Mouse (Mus musculus) right cerebral cortex, adult 2 months (tissue): ENCODE data around the gene Cpt1a.

Experiments
- DNase-seq, 2 experiments: peaks; one replicate each; pipeline ENCODE4 v3.0.0; 2021 to 2022; ENCODE audit warnings: low spot score in 2 of 2

Cpt1a gene

DNA sequence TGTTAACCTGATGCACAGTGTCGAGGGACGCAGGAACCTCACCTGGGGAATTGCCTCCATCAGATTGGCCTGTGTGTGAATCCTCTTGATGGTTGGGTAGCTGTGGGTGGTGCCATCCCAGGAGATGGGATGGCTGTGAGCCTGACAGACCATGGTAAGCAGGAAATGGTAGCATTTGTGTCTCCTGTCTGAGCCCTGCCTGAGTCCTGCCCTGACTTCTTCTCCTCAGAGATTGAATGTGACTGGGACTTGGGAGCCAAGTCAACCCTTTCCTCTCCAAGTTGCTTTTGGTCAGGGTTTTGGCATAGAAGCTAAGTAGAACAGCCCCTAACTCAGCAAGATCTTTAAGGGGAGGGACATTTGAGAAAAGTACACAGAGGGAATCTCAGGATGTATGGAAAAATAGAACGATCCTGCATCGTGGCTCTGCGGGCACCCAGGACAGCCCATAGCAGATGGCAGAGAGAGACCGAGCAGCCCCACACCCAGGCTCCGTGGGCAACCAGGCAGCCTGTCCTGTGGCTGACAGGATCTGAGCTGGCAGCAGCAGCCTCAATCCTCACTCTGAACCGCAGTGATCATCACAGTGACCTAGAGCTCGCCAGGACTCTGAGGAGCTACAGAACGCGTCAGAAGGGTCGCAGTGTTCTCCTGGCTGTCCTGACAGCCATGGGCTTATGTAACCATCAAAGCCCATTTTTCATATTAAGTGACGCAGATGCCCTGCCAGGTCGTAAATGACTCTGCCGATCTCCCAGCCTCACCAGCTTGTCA lies 106.1 kb downstream of the Cpt1a start:
- no peak for DNase-seq

DNA sequence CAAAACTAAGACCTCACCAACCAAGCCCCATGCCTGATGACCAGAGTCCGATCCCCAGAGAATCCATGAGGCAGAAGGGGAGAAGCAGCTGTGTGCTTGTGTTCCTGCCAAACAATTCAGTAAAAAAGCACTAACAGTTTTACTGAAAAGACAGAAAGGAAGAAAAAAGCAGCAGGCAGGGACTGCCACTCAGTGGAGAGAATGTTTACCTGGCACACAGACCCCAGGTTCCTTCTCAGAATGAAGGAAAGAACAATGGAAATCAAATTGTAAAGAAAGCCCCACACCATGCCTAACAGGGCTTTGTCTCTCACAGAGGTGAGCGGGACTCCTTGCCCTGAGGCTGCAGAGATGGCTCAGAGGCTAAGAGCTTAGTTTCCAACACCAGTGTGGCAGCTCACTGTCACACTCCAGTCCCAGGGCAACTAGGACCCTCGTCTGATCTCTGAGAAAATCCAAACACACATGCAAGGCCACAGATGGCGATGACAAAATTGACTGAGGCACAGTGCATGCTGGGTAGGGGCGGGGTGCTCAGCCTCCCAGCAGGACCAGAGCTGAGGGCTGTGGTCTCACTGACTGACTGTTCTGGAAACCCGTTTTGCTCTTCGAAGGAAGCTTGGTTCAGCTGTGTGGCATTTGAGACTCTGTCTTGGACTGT lies 107.2 kb downstream of the Cpt1a start:
- DNase-seq = no peak

DNA sequence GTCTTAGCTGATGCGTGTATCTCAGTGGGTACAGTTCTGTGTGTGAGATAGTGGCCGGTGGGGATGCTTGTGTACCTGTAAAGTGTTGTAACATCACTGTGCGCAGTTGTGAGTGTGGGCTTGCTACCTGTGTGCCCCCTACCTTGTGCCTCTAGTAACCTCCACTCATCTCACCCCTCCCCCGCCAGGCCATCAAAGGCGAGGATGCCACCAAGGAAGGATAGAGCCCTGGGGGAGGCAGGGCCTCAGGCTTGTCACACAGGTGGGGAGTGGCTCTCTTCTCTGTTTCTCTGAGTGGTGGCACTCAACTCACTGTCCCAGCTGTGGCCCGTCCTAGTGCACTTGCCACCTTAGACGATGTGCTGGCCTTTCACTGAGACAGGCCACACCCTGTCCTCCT lies 108.9 kb downstream of the Cpt1a start:
- no peak for DNase-seq

DNA sequence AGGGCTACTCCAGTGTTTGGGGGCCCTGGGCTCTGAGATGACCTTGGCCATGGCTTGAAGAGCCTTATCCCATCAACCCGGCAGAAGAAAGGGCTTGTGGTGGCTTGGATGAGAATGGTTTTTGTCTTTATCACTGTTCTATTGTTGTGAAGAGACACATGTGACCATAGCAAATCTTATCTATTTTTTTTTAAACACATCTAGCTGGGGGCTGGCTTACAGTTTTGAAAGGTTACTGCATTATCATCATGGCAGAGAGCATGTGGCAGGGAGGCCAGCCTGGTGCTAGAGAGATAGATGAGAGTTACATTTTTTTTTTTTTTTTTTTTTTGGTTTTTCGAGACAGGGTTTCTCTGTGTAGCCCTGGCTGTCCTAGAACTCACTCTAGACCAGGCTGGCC lies 109.8 kb downstream of the Cpt1a start:
- no peak for DNase-seq

DNA sequence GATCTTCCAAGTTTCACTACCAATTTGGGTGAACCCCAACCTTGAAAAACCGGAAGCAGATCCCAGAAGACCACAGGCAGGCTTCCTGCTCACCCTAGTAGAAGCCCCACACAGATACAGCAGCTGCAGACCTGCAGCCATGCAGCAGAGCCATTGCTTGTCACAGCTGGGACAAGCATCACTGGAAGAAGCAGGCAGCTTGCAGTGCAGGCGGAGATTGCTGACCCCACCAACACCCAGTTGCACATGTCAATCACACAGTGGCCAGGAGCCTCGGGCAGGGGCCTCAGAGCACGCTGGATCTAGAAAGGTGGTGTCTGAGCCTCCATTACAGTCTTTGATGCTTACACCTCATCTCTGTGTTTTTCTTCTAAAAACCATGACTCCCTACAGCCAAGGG lies 112.0 kb downstream of the Cpt1a start:
- no peak for DNase-seq

DNA sequence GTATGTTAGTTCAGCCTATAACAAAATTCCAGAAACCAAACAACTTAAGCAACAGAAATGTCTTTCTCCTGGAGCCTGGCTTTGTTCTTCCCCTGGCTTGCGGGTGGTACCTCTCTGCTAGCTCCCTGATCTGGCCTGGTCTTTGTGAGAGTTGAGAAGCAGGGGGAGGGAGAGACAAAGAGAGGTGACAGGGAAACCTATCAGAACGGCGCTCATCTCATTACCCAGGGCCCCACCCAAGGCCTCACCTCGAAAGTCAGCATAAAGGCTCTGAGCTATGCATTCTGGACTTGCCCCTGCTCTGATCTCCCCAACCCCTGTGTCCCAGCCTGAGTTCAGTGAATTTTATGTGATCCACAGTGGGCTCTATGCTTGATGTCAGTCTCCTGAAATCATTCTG lies 112.5 kb downstream of the Cpt1a start:
- DNase-seq = no peak
